Mouse (Mus musculus): ENCODE measurements around the gene Zscan5b.
"Not testable (repeated sequence)": the region's sequence is repeated elsewhere in the genome, so short reads cannot be mapped to it uniquely, and the experiment has no call there.

Gene Zscan5b

DNA sequence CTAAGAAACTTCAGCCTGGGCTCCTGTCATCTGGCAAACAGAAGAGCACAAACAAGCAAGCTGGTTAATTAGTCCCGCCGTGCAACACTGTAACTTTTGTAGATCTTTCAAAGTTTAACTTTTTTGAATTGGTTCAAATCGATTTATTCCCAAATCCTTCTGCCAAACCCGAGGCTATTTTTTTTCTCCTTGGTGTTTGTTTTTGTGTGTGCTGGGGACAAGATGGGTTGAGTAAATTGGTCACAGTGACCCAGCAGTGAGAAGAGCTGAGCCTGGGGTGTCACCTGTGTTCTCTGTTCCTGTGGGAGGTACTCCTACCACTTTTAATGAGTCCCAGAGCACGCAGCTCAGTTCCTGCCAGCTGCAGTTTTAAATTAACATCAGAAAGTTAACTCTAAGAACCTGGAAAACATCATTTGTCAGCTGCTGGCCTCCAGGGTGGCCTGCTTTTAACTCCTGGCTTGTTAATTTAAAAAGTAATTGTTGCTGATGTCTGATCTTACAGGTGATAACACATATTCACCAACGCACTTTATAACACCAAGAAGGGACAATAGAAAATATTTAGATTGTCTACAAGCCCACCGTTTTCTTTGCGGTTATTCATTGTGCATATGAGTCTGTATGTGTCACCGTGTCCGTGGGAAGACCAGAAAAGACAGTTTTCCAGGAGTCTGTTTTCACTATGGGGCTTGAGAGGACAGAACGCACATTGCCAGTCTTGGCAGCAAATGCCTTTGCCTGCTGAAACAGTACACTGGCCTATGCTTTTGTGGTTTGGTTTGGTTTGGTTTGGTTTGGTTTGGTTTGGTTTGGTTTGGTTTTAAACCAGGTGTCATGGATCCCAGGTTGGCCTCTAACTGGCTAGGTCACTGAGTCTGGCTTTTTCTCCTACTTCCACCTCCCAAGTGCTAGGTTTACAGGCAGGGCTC lies 22.5 kb downstream of the Zscan5b start:
- no peak for DNase-seq

DNA sequence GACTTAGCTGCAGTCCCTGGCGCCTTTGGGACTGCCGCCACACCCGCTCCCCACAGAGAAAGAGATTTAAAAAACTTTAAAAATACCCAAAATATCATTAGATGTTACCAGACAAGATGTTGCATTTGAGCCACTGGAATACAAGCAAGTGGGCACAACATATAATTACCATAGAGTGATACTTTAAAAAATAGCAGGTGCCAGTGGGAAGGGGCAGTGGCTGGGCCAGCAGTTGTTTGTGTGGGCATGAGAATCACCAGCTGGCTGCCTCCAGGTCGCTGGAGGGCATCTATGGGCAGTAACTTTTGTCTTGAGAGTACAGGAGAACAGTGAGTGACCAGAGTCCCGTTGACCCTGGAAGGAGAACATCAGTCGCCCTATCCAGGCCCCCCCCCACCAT lies 30.3 kb downstream of the Zscan5b start, which contains the start of gene Epp13:
TSS of gene Epp13 (plus strand) at position 301 of the 400 bp plus-strand sequence.
- DNase-seq = no peak

DNA sequence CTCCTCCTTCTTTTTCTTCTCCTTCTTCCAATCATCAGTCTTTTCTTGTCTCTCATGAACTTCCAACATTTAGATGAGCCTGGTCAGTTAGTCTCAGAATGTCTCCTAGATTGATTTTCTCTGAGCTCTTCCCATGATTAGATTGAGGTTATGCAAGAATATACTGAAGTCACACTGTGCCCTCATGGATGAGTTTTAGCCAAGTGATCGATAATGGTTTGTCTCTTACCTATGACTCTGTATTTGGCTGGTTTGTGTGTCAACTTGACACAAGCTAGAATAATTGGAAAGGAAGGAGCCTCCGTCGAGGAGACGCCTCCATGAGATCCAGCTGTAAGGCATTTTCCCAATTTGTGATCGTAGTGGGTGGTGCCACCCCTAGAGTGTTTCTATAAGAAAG lies 32.4 kb downstream of the Zscan5b start:
- DNase-seq = no peak

GRCm38 (mm10) chr7:6257386-6257785 lies 35.3 kb downstream of the Zscan5b start:
- no peak for DNase-seq

DNA sequence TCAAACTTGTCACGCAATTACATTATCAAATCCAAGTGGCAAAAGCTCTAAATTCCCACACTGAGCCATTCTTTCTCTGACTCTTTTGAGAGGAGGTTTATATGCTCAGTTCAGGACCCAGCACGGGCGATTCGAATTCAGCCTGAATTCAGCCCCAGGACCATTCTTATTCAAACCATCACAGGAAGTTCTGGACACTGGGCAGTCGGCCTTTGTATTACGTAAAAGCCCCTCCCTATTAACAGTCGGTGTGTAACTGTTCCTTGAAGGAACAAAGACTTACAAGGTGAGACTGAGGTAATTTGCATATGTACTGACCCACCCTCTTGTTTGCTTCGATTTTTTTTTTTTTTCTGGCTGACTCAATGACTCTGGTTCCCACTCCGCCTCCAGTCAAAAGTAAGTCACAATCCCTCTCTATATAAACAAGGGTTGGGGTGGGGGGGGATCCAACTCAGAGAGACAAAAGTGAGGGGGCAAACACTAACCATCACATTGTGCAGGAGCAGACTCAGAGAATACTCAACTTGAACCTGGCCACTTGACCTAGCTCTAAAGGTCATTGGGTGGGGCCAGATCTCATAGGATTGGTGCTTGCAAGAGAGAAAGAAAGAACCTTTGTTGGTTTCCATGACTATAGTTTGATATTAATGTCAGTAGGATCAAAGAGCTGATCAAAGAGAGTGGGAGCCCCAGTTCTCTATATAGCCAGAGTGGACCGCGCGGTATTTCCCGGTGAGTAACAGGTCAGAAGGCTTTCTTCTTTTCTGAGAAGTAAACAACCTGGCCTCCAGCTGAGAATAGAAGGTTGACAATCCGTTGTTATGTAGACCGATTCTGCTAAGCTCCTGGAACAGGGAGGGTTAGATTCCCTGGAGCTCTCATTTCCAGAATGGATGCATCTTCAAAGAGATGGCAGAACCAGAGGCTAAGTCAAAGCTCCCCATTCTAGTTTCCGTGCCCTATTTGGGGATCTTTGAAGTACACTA lies 36.4 kb downstream of the Zscan5b start:
- DNase-seq = no peak

DNA sequence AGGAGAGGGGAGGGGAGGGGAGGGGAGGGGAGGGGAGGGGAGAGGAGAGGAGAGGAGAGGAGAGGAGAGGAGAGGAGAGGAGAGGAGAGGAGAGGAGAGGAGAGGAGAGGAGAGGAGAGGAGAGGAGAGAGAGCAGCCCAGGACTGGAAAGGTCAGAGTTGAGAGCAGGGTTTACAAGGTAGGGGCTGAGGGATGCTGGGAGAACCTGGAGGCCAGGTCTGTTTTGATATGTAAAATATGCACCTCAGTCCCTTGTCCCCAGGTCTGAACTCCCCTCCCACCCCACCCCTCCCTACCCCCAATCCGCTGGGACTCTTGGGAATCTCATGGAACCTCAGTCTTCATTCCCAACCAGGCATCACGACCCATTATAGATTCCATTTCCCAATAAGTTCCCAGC lies 37.9 kb downstream of the Zscan5b start:
- not testable (repeated sequence) for DNase-seq

- no peak for DNase-seq
These were observed 40.0 kb downstream of the Zscan5b start for GRCm38 (mm10) chr7:6262120-6262519.

GRCm38 (mm10) chr7:6262984-6263383 lies 40.9 kb downstream of the Zscan5b start:
- DNase-seq = no peak

DNA sequence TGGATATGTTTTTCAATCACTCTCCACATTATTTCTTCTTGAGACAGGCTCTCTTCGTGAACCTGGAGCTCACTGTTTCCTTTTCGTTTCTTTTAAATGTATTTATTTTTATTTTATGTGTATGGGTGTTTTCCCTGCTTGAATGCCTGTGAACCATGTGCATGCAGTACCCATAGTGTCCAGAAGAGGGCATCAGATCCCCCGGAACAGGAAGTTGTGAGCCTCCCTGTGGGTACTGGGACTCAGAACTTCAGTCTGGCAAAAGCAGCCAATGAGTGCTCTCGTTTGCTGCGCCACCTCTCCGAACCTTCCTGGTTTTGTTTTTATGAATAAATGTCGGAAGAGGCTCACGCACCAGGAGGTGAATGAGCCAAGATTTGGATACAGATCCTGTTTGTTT lies 43.6 kb downstream of the Zscan5b start:
- peak; percentile 39 for DNase-seq

GRCm38 (mm10) chr7:6277906-6278305 lies 55.8 kb downstream of the Zscan5b start:
- DNase-seq = no peak

- DNase-seq = peak; percentile 89
These were observed 60.7 kb downstream of the Zscan5b start for GRCm38 (mm10) chr7:6282749-6283148.

- peak; percentile 88 for DNase-seq
These were observed 61.5 kb downstream of the Zscan5b start for GRCm38 (mm10) chr7:6283451-6284075.

DNA sequence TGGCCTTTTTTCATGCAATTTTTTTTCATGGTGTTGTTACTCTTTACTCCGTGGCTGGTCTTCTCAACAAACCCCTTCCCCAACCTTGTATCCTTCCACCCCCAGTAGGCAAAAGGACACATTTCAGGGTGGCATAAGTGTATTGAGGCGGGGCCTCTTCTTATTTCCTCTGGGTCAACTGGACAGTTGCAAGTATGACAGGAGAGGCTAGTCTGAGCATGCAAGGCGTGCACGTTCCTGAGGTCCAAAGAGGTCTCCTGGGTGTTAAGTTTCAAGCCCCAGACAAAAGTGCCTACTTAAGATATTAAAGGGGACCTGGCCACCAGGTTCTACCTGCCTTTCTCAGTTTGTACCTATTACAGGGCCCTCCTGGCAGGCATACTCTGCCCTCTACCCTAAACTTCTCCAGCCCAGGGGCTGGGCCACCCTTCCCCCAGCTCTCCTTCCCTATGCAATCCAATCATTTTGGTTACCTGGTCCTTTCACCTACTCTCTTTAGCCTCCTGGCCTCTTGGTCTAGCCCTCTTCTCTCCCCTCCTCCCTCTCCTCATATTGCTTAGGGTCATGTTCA lies 62.4 kb downstream of the Zscan5b start:
- DNase-seq = no peak

DNA sequence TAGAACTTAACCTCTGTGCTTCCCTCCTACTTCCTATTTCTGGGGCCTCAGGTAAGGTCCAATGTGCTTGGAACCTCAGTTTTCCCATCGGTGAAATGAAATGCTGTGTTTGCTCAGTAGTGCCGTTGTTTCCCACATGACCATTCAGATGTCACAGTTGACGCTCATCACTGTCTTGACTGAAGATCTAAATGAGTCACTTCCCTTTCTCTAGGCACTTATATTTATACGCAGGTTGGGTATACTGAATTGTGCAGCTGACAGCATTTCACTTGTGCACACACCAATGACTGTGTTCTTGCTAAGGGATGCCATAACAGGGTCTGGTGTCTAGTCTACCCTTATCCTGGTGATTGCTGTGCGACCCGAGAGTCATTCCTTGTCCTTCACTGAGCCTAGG lies 63.3 kb downstream of the Zscan5b start:
- DNase-seq = no peak

DNA sequence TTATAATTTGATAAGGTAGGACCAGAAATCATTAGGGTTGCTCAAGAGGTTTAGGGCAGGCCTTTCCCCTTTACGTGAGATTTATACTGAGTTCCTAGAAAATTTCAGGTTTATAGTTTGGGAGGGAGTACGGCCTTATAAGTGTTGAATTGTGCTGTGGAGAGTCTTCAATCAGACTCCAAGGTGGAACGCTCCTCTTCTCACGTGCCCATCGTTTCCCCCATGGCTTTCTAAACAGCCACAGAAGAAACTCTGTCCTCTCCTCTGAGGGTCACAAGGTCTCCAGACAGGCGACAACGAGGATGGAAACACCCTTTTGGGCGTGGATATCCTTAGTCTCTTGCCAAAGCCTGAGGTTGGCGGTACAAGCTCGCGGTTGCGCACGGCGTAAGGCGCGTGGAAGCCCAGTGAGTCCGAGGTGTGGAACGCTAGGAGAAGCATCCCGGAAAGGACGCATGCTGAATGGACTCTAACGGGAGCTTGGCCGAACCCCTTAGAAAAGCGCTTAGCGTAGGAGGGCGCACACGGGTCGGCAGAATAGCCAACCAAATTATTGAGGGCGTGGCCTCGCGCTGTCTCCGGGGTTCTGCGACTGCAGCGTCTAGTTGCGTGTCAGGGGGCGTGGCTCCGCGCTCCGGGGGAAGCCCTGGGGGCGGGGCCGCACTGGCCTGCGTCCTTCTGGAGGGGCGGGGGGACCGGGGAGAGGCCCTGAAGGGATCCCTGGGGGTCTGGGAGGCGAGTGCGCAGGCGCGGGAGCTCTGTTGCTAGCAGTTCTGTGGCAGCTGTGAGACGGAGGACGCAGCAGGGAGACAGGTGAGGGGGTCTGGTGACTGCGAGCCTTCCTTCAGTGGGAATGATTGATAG lies 64.0 kb downstream of the Zscan5b start, which contains the start of gene Zfp667:
TSS of gene Zfp667 (plus strand) at position 738 of the 864 bp plus-strand sequence.
- DNase-seq = peak; percentile 100

- DNase-seq = peak; percentile 8
These were observed 64.9 kb downstream of the Zscan5b start for GRCm38 (mm10) chr7:6286921-6287531.

Data from kidney, postnatal 10 days (tissue).